In genomic region chr2:91013881-91014280, GRCm38 (mm10) we compare ENCODE assay signal across 21 mouse cellular contexts. TPM values are rescaled to one million over a fixed set of nuclear protein-coding genes. Genes with fewer than 3 reads are reported as not detected.
A peak's percentile ranks its signal among the peaks of the same experiment; 100 is the strongest.
DNase-seq lines count a peak whose midpoint lies in the region; ATAC-seq and TF ChIP-seq lines count a peak whose summit lies in the region.
"Had no signal": no experiment of that assay in that cellular context is flagged by ENCODE, and none has a peak within 500 bp of the region (broad histone marks: within the 10 kb centered on the region; RNA-seq: fewer than 3 reads in every experiment).

No protein-coding gene starts in this region.

- H3K27ac ChIP-seq in kidney, adult 2 months (ENCODE audit: insufficient read depth, low read depth, low read length): peak overlapping the region; percentile 35
- no peak overlapping the region for H3K27ac ChIP-seq in kidney, embryonic 14.5 days (ENCODE audit: low read depth, low read length)
- H3K27ac ChIP-seq in spleen, adult 2 months (ENCODE audit: insufficient read depth, low read length): peak overlapping the region; percentile 39; the same call in 1 of the 2 replicates
- H3K27ac ChIP-seq in CH12.LX (ENCODE audit: insufficient read depth, low read depth): no peak overlapping the region
- H3K27ac ChIP-seq in forebrain, postnatal 0 days (ENCODE audit: low read depth, low read length): no peak overlapping the region
- H3K27ac ChIP-seq: embryonic facial prominence, embryonic 12.5 days; forebrain, embryonic 15.5 days; heart, embryonic 10.5 days; heart, embryonic 15.5 days; hindbrain, embryonic 13.5 days; hindbrain, postnatal 0 days had no signal

- H3K4me1 ChIP-seq in kidney, adult 2 months (ENCODE audit: control insufficient read depth, insufficient read depth, low read length): peaks cover 7% of the 10 kb centered on the region
- no peaks in the 10 kb centered on the region for H3K4me1 ChIP-seq in kidney, embryonic 14.5 days (ENCODE audit: control insufficient read depth, insufficient read depth, low read length)
- H3K4me1 ChIP-seq in spleen, adult 2 months (ENCODE audit: control insufficient read depth, insufficient read depth, insufficient read length): peaks cover 3% of the 10 kb centered on the region; the same call in 1 of the 2 replicates
- peaks cover 0 to 18% of the 10 kb centered on the region in 2 experiments; a peak in 2 of 4 replicates for H3K4me1 ChIP-seq in CH12.LX (ENCODE audit: control insufficient read depth in 1 of 2, insufficient read depth in 2 of 2)
- H3K4me1 ChIP-seq in forebrain, postnatal 0 days (ENCODE audit: insufficient read depth): no peaks in the 10 kb centered on the region
- H3K4me1 ChIP-seq: embryonic facial prominence, embryonic 12.5 days; forebrain, embryonic 15.5 days; heart, embryonic 10.5 days; heart, embryonic 15.5 days; hindbrain, embryonic 13.5 days had no signal

- dilution Hi-C loops in CH12.LX (cut with MboI; ENCODE audit: extremely low pct_ligation_motif_present, extremely low pct_unique_long_range_greater_than_20kb, low sequenced_read_pairs): no loop called here

- WGBS in kidney, adult 2 months: 68% methylated on average over 2 of the region's 2 CpGs
- WGBS in kidney, embryonic 14.5 days: 91% methylated on average over 2 of the region's 2 CpGs
- WGBS in spleen, adult 2 months: 39% methylated on average over 2 of the region's 2 CpGs
- 95% methylated on average over 2 of the region's 2 CpGs for WGBS in forebrain, postnatal 0 days

- in situ Hi-C loops in CH12.LX (cut with MboI; ENCODE audit: low pct_ligation_motif_present, low pct_unique_long_range_greater_than_20kb, low sequenced_read_pairs): no loop called here

- TF ChIP-seq EP300 in CH12.LX (IDR thresholded peaks at IDR 0.05; ENCODE audit: low read length): no peak

- DNase-seq in kidney, adult 2 months: no peak
- DNase-seq in spleen, adult 2 months (ENCODE audit: low read depth in 1 of 2, low spot score in 2 of 2): peak in 1 of 2 experiments; percentile 22
- no peak for DNase-seq in spleen, adult 12 weeks (ENCODE audit: low spot score)
- peak; percentile 27 for DNase-seq in CH12.LX (ENCODE audit: extremely low read depth)
- no peak for DNase-seq in frontal cortex, postnatal 10 days (ENCODE audit: low spot score in 2 of 2)
- DNase-seq in forebrain, postnatal 0 days: no peak
- DNase-seq: adrenal gland, postnatal 14 days; cerebellum, adult 18-20 months; cerebellum, postnatal 14 days; gastrocnemius, postnatal 36 days; heart, adult 18-20 months; heart, postnatal 14 days had no signal

- no peak for TF ChIP-seq CTCF in kidney, adult 2 months (conservative IDR thresholded peaks at IDR 0.05; ENCODE audit: insufficient read depth, insufficient read length, low read depth, low read length)
- no peak for TF ChIP-seq CTCF in spleen, adult 2 months (IDR thresholded peaks at IDR 0.05; ENCODE audit: extremely low read depth, insufficient read depth, insufficient read length, insufficient replicate concordance)
- no peak for TF ChIP-seq CTCF in CH12.LX (conservative IDR thresholded peaks at IDR 0.05 in 1 of 2, IDR thresholded peaks at IDR 0.05 in 1 of 2; ENCODE audit: low read depth in 2 of 2, low read length in 2 of 2)
- TF ChIP-seq CTCF in forebrain, postnatal 0 days (IDR thresholded peaks at IDR 0.05; ENCODE audit: low read depth): no peak

- TF ChIP-seq POLR2A in kidney, adult 2 months (IDR thresholded peaks at IDR 0.05; ENCODE audit: low read depth, low read length): no peak
- no peak for TF ChIP-seq POLR2A in spleen, adult 2 months (IDR thresholded peaks at IDR 0.05; ENCODE audit: low read depth, low read length)
- no peak for TF ChIP-seq POLR2A in CH12.LX (IDR thresholded peaks at IDR 0.05; ENCODE audit: low read depth, low read length)

- no peak overlapping the region for H3K4me3 ChIP-seq in kidney, adult 2 months (ENCODE audit: insufficient read depth, low read depth, low read length)
- no peak overlapping the region for H3K4me3 ChIP-seq in kidney, embryonic 14.5 days (ENCODE audit: low read length)
- H3K4me3 ChIP-seq in spleen, adult 2 months (ENCODE audit: extremely low read depth, insufficient read depth, insufficient read length): no peak overlapping the region
- H3K4me3 ChIP-seq in CH12.LX (replicated peaks in 1 of 3; ENCODE audit: low read depth in 2 of 3, low read length in 2 of 3, poor library complexity in 1 of 3): no peak overlapping the region
- H3K4me3 ChIP-seq in forebrain, postnatal 0 days (ENCODE audit: low read depth, low read length): no peak overlapping the region
- H3K4me3 ChIP-seq: embryonic facial prominence, embryonic 12.5 days; forebrain, embryonic 15.5 days; heart, embryonic 10.5 days; heart, embryonic 15.5 days; hindbrain, embryonic 13.5 days had no signal

- no peak overlapping the region for H3K9ac ChIP-seq in kidney, embryonic 14.5 days (ENCODE audit: low read depth, low read length)
- H3K9ac ChIP-seq in CH12.LX (ENCODE audit: insufficient read depth, low read depth): no peak overlapping the region
- H3K9ac ChIP-seq in forebrain, postnatal 0 days: no peak overlapping the region
- H3K9ac ChIP-seq: embryonic facial prominence, embryonic 12.5 days; forebrain, embryonic 15.5 days; heart, embryonic 15.5 days; hindbrain, embryonic 13.5 days had no signal

- H3K9me3 ChIP-seq in kidney, embryonic 14.5 days (ENCODE audit: control insufficient read depth, low read length): no peaks in the 10 kb centered on the region
- no peaks in the 10 kb centered on the region for H3K9me3 ChIP-seq in CH12.LX (replicated peaks; ENCODE audit: low read length)
- H3K9me3 ChIP-seq in forebrain, postnatal 0 days (ENCODE audit: low read length): no peaks in the 10 kb centered on the region
- H3K9me3 ChIP-seq: embryonic facial prominence, embryonic 12.5 days; forebrain, embryonic 15.5 days; heart, embryonic 10.5 days; heart, embryonic 15.5 days; hindbrain, embryonic 13.5 days had no signal

- no peak overlapping the region for H3K4me2 ChIP-seq in kidney, embryonic 14.5 days (replicated peaks; ENCODE audit: low read depth, low read length)
- no peak overlapping the region for H3K4me2 ChIP-seq in CH12.LX (ENCODE audit: insufficient read depth, low read depth, poor library complexity, severe bottlenecking)
- no peak overlapping the region for H3K4me2 ChIP-seq in forebrain, postnatal 0 days (ENCODE audit: low read depth)
- H3K4me2 ChIP-seq: embryonic facial prominence, embryonic 12.5 days; forebrain, embryonic 15.5 days; heart, embryonic 15.5 days; hindbrain, embryonic 13.5 days had no signal

- H3K36me3 ChIP-seq in kidney, adult 2 months (ENCODE audit: control insufficient read depth, insufficient read depth, low read length): peaks cover 13% of the 10 kb centered on the region
- peaks cover 71% of the 10 kb centered on the region for H3K36me3 ChIP-seq in kidney, embryonic 14.5 days (ENCODE audit: control insufficient read depth, insufficient read depth, low read length)
- H3K36me3 ChIP-seq in spleen, adult 2 months (ENCODE audit: control insufficient read depth, insufficient read depth, low read length): peaks cover 39% of the 10 kb centered on the region
- peaks cover 63 to 93% of the 10 kb centered on the region in 2 experiments for H3K36me3 ChIP-seq in CH12.LX (replicated peaks in 1 of 2; ENCODE audit: control insufficient read depth in 1 of 2, insufficient read depth in 1 of 2, low read length in 1 of 2)
- H3K36me3 ChIP-seq in forebrain, postnatal 0 days (ENCODE audit: insufficient read depth): peaks cover 72% of the 10 kb centered on the region

- H3K79me2 ChIP-seq in CH12.LX (replicated peaks; ENCODE audit: control insufficient read depth, extremely low read depth, insufficient read depth, poor library complexity, severe bottlenecking): no peaks in the 10 kb centered on the region

- H3K27me3 ChIP-seq in kidney, adult 2 months (replicated peaks; ENCODE audit: control insufficient read depth, insufficient read depth, low read length): no peaks in the 10 kb centered on the region
- no peaks in the 10 kb centered on the region for H3K27me3 ChIP-seq in kidney, embryonic 14.5 days (ENCODE audit: control insufficient read depth, insufficient read depth, low read length)
- no peaks in the 10 kb centered on the region for H3K27me3 ChIP-seq in spleen, adult 2 months (ENCODE audit: control insufficient read depth, insufficient read depth, low read length)
- no peaks in the 10 kb centered on the region for H3K27me3 ChIP-seq in CH12.LX (replicated peaks)
- H3K27me3 ChIP-seq in forebrain, postnatal 0 days (ENCODE audit: insufficient read depth, low read length): no peaks in the 10 kb centered on the region
- H3K27me3 ChIP-seq: embryonic facial prominence, embryonic 12.5 days; forebrain, embryonic 15.5 days; heart, embryonic 15.5 days; hindbrain, embryonic 13.5 days; Patski had no signal

- TF ChIP-seq RAD21 in CH12.LX (IDR thresholded peaks at IDR 0.05; ENCODE audit: low read depth, low read length): no peak

- no peak for ATAC-seq in kidney, embryonic 14.5 days (ENCODE audit: low FRiP score, low TSS enrichment)
- no peak for ATAC-seq in forebrain, postnatal 0 days
- ATAC-seq: activated CD4-positive, CD25-positive, alpha-beta regulatory T cell, adult 4 months; forebrain, embryonic 15.5 days; hindbrain, postnatal 0 days; Patski had no signal

RNA-seq across cellular contexts. Expression of gene Rapsn, which starts 21.5 kb away (rescaled TPM):
- 7.0 TPM in 2 replicates for polyA plus RNA-seq in kidney, adult 2 months (2012; rRNA removed)
- polyA plus RNA-seq in kidney, embryonic 14.5 days (2014; fragmentation: Nextera tagmentation; extraction: Ambion mirVana): 0.74 and 2.0 TPM in 2 replicates
- 1.3 and 1.6 TPM in 2 replicates for polyA plus RNA-seq in spleen, adult 2 months (2012; rRNA removed)
- 0.08 TPM in 1 of 2 replicates, not detected in the other for total RNA-seq in CH12.LX (2012; rRNA removed)
- total RNA-seq in CH12.LX (2014; rRNA removed): 0.15 TPM in 1 of 2 replicates, not detected in the other
- 0.40 TPM in 1 of 2 replicates, not detected in the other for polyA plus RNA-seq in CH12.LX (2012; ENCODE audit: insufficient read length, low read depth)
- total RNA-seq in forebrain, postnatal 0 days (2014; rRNA removed): 0.38 and 1.2 TPM in 2 replicates
- 0.93 and 1.1 TPM in 2 replicates for polyA plus RNA-seq in forebrain, postnatal 0 days (2015; fragmentation: Nextera tagmentation; extraction: Ambion mirVana)
- total RNA-seq: hindbrain, postnatal 0 days had no signal

RNA-seq across cellular contexts. Expression of gene Psmc3, which starts 39.9 kb away (rescaled TPM):
- 114 and 127 TPM in 2 replicates for polyA plus RNA-seq in kidney, adult 2 months (2012; rRNA removed)
- polyA plus RNA-seq in kidney, embryonic 14.5 days (2014; fragmentation: Nextera tagmentation; extraction: Ambion mirVana): 356 and 399 TPM in 2 replicates
- polyA plus RNA-seq in spleen, adult 2 months (2012; rRNA removed): 37.0 and 43.3 TPM in 2 replicates
- total RNA-seq in CH12.LX (2012; rRNA removed): 214 and 283 TPM in 2 replicates
- total RNA-seq in CH12.LX (2014; rRNA removed): 242 and 257 TPM in 2 replicates
- polyA plus RNA-seq in CH12.LX (2012; ENCODE audit: insufficient read length, low read depth): 284 and 353 TPM in 2 replicates
- 184 and 255 TPM in 2 replicates for total RNA-seq in forebrain, postnatal 0 days (2014; rRNA removed)
- polyA plus RNA-seq in forebrain, postnatal 0 days (2015; fragmentation: Nextera tagmentation; extraction: Ambion mirVana): 242 and 253 TPM in 2 replicates

RNA-seq across cellular contexts. Expression of gene Slc39a13, which starts 56.3 kb away (rescaled TPM):
- 87.2 and 103 TPM in 2 replicates for polyA plus RNA-seq in kidney, adult 2 months (2012; rRNA removed)
- polyA plus RNA-seq in kidney, embryonic 14.5 days (2014; fragmentation: Nextera tagmentation; extraction: Ambion mirVana): 31.1 and 32.8 TPM in 2 replicates
- 31.3 and 35.6 TPM in 2 replicates for polyA plus RNA-seq in spleen, adult 2 months (2012; rRNA removed)
- total RNA-seq in CH12.LX (2012; rRNA removed) (7.5 and 8.4 TPM in 2 replicates), CH12.LX (2014; rRNA removed) (3.5 and 4.3 TPM in 2 replicates)
- polyA plus RNA-seq in CH12.LX (2012; ENCODE audit: insufficient read length, low read depth): 7.2 and 8.1 TPM in 2 replicates
- total RNA-seq in forebrain, postnatal 0 days (2014; rRNA removed): 25.5 and 26.8 TPM in 2 replicates
- 19.7 and 22.3 TPM in 2 replicates for polyA plus RNA-seq in forebrain, postnatal 0 days (2015; fragmentation: Nextera tagmentation; extraction: Ambion mirVana)

Comparison
In these comparisons a context has a peak if more than half of its experiments do, and no peak if none do; other contexts are left out.
1. H3K27ac ChIP-seq: peak in kidney, adult 2 months (single experiment) and spleen, adult 2 months (single experiment); none in kidney, embryonic 14.5 days (single experiment), CH12.LX (single experiment) and forebrain, postnatal 0 days (single experiment).